In the genomic region with DNA sequence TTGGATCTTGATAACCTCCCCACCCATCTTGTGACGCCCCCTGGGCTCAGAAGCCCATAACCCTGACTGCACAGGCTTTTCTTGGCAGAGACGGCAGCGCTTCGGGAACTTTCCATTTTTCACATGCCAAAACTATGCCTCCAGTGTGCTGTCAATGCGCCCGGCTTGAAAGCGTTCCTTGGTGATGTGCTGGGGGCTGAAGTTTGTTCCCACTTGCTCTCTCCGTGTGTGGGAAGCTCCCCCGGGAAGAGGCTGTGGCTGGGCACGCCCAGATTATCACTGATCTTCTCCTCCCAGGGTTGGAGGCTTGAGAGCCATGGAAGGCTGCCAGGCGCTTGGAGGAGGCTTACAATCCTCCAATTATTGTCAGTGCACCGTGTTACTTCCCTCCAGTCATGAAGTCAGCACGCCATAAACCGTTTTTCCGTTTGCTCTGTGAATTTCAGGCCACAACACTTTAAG, we compare ENCODE assay signal across 8 mouse cellular contexts.
DNase-seq lines count a peak whose midpoint lies in the region; ATAC-seq and TF ChIP-seq lines count a peak whose summit lies in the region.

No protein-coding gene starts in this region.

- DNase-seq in adipocyte (ENCODE audit: low spot score): peak; percentile 5
- DNase-seq in cerebellum, postnatal 14 days: peak; percentile 76 to 78
- DNase-seq in gastrocnemius, adult 2 months: peak; percentile 81
- peak; percentile 31 to 71 for DNase-seq in left cerebral cortex, postnatal 10 days (ENCODE audit: extremely low spot score in 1 of 2, low spot score in 2 of 2)
- DNase-seq in spleen, postnatal 4 days (ENCODE audit: low spot score in 2 of 2): no peak

- no peaks in the 10 kb centered on the region for H3K36me3 ChIP-seq in hindbrain, embryonic 13.5 days
- no peaks in the 10 kb centered on the region for H3K36me3 ChIP-seq in small intestine, adult 2 months (ENCODE audit: control insufficient read depth, insufficient read depth, low read length)

- TF ChIP-seq POLR2A in small intestine, adult 2 months (IDR thresholded peaks at IDR 0.05; ENCODE audit: low read depth, low read length): no peak

- H3K9me3 ChIP-seq in hindbrain, embryonic 13.5 days: no peaks in the 10 kb centered on the region

- peak overlapping the region; percentile 65 for H3K4me3 ChIP-seq in gastrocnemius, adult 2 months
- H3K4me3 ChIP-seq in hindbrain, embryonic 13.5 days: peak overlapping the region; percentile 34
- peak overlapping the region; percentile 40 for H3K4me3 ChIP-seq in small intestine, adult 2 months (ENCODE audit: low read depth, low read length)

- WGBS in hindbrain, embryonic 13.5 days: 23% methylated on average over 15 of the region's 15 CpGs
- WGBS in small intestine, adult 2 months: 13% methylated on average over 15 of the region's 15 CpGs

- ATAC-seq in hindbrain, embryonic 13.5 days (ENCODE audit: low FRiP score): peak; percentile 27; the same call in 1 of the 2 replicates
- peak; percentile 29; the same call in 1 of the 2 replicates for ATAC-seq in megakaryocyte-erythroid progenitor cell, adult 5-6 weeks (replicated peaks; ENCODE audit: low FRiP score, low TSS enrichment, poor library complexity, severe bottlenecking)

- intact Hi-C loops in gastrocnemius, adult 2 months (cut with DNase I): no loop called here
- intact Hi-C loops in left cerebral cortex, postnatal 10 days (cut with DNase I): no loop called here

- no peaks in the 10 kb centered on the region for H3K27me3 ChIP-seq in hindbrain, embryonic 13.5 days
- H3K27me3 ChIP-seq in small intestine, adult 2 months (ENCODE audit: control insufficient read depth, insufficient read depth, low read length): no peaks in the 10 kb centered on the region

- peak overlapping the region; percentile 60 for H3K9ac ChIP-seq in hindbrain, embryonic 13.5 days

- no peak for TF ChIP-seq CTCF in gastrocnemius, adult 2 months (IDR thresholded peaks at IDR 0.05)
- TF ChIP-seq CTCF in small intestine, adult 2 months (IDR thresholded peaks at IDR 0.05; ENCODE audit: extremely low read depth, insufficient read length, insufficient replicate concordance, low read depth, low read length): no peak

- H3K4me1 ChIP-seq in hindbrain, embryonic 13.5 days (replicated peaks): peaks cover 15% of the 10 kb centered on the region
- H3K4me1 ChIP-seq in small intestine, adult 2 months (ENCODE audit: control insufficient read depth, insufficient read depth, insufficient read length, low read length): no peaks in the 10 kb centered on the region

- peak overlapping the region; percentile 62 for H3K4me2 ChIP-seq in hindbrain, embryonic 13.5 days

- H3K27ac ChIP-seq in gastrocnemius, adult 2 months: peak overlapping the region; percentile 48; the same call in 1 of the 2 replicates
- 0 out of 2 replicates have a peak overlapping the region, but pooled peaks have one; percentile 10 for H3K27ac ChIP-seq in hindbrain, embryonic 13.5 days
- no peak overlapping the region for H3K27ac ChIP-seq in small intestine, adult 2 months (ENCODE audit: insufficient read depth, low read depth, low read length)

Comparison
In these comparisons a context has a peak if more than half of its experiments do, and no peak if none do; other contexts are left out.
1. DNase-seq: peak in adipocyte (single experiment), cerebellum, postnatal 14 days (2 of 2), gastrocnemius, adult 2 months (single experiment) and left cerebral cortex, postnatal 10 days (2 of 2); none in spleen, postnatal 4 days (0 of 2).
2. Peak in every context shown above with its lines, with median percentiles within 50 percentile points of each other: H3K4me3 ChIP-seq.